In the genomic region with DNA sequence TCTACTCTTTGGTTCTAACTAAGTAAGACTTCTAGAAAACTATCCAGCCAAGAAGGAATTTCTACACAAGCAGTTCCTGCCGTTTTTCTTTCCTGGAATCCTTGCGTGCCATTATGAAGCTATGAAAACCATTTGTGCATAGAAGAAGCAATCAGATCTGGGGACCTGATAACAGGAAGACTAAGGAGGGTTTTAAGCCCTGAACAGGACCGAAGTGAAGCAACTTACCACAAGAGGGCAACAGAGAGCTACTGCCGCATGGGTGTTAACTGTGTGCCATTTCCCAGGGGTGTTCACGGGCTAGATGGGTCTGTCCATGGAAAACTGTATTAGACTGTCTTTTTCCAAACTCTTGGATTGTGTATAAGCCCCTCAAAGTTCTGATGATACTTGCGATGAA, we compare ENCODE assay signal across 8 mouse cellular contexts. TPM values are rescaled to one million over a fixed set of nuclear protein-coding genes. Genes with fewer than 3 reads are reported as not detected.
DNase-seq lines count a peak whose midpoint lies in the region; ATAC-seq and TF ChIP-seq lines count a peak whose summit lies in the region.

No protein-coding gene starts in this region.

- no peaks in the 10 kb centered on the region for H3K36me3 ChIP-seq in forebrain, embryonic 15.5 days
- no peaks in the 10 kb centered on the region for H3K36me3 ChIP-seq in hindbrain, embryonic 14.5 days (replicated peaks; ENCODE audit: control insufficient read depth, insufficient read depth)

- in situ Hi-C loops in Patski (cut with MboI; ENCODE audit: low pct_unique_long_range_greater_than_20kb): loop anchor here (5.0 kb wide), 2 partner anchors 67 to 272 kb away; no protein-coding TSS in a partner anchor

- CTCF ChIA-PET in Patski (lab: Charles Lee): interaction anchor here (0.8 to 9.5 kb wide), 27 partner anchors 9 to 287 kb away, joined by 3 to 90 read pairs (median 7); a partner anchor contains a TSS

- TF ChIP-seq CTCF in Patski (IDR thresholded peaks at IDR 0.05): peak; percentile 96

- peaks cover 14% of the 10 kb centered on the region for H3K4me1 ChIP-seq in forebrain, embryonic 15.5 days
- 0 out of 2 replicates have a peak, but pooled peaks cover 6% of the 10 kb centered on the region for H3K4me1 ChIP-seq in hindbrain, embryonic 14.5 days (replicated peaks; ENCODE audit: control insufficient read depth, insufficient read depth, low read length)

- H3K9me3 ChIP-seq in forebrain, embryonic 15.5 days: no peaks in the 10 kb centered on the region
- H3K9me3 ChIP-seq in hindbrain, embryonic 14.5 days (ENCODE audit: control insufficient read depth, low read length): no peaks in the 10 kb centered on the region

- no peak overlapping the region for H3K9ac ChIP-seq in forebrain, embryonic 15.5 days (replicated peaks)
- no peak overlapping the region for H3K9ac ChIP-seq in hindbrain, embryonic 14.5 days

- 16% methylated on average over 6 of the region's 6 CpGs for WGBS in forebrain, embryonic 15.5 days
- 14% methylated on average over 6 of the region's 6 CpGs for WGBS in hindbrain, embryonic 14.5 days

- H3K4me3 ChIP-seq in forebrain, embryonic 15.5 days: no peak overlapping the region
- no peak overlapping the region for H3K4me3 ChIP-seq in hindbrain, embryonic 14.5 days (replicated peaks; ENCODE audit: low read length)

- H3K27me3 ChIP-seq in Patski: no peaks in the 10 kb centered on the region
- no peaks in the 10 kb centered on the region for H3K27me3 ChIP-seq in forebrain, embryonic 15.5 days
- H3K27me3 ChIP-seq in hindbrain, embryonic 14.5 days (ENCODE audit: control insufficient read depth, insufficient read depth, low read length): no peaks in the 10 kb centered on the region

- POLR2A ChIA-PET in Patski (lab: Charles Lee): interaction anchor here (0.9 to 1.4 kb wide), 6 partner anchors 16 to 34 kb away, joined by 3 to 5 read pairs (median 4); a partner anchor contains a TSS

- ATAC-seq in Patski: peak; percentile 95
- ATAC-seq in forebrain, embryonic 15.5 days (replicated peaks): peak; percentile 81
- no peak for ATAC-seq in hindbrain, embryonic 14.5 days (ENCODE audit: low FRiP score)

- no peak for DNase-seq in Patski (ENCODE audit: low read depth, low spot score)
- DNase-seq in cerebellum, adult 11 months: peak; percentile 57
- peak; percentile 80 for DNase-seq in hindbrain, embryonic 14.5 days (ENCODE audit: low spot score)
- DNase-seq in layer of hippocampus, postnatal 14 days (ENCODE audit: low spot score in 2 of 2): peak; percentile 72 to 87
- DNase-seq in lung, postnatal 10 days: peak; percentile 86
- peak; percentile 59 for DNase-seq in retina, adult 2 months (ENCODE audit: low read depth, low spot score)
- DNase-seq in urinary bladder, postnatal 4 days (ENCODE audit: low spot score in 2 of 2): peak; percentile 41 to 73

- no peak overlapping the region for H3K27ac ChIP-seq in forebrain, embryonic 15.5 days (replicated peaks)
- H3K27ac ChIP-seq in hindbrain, embryonic 14.5 days: no peak overlapping the region

- H3K4me2 ChIP-seq in forebrain, embryonic 15.5 days (replicated peaks): no peak overlapping the region
- H3K4me2 ChIP-seq in hindbrain, embryonic 14.5 days (replicated peaks): no peak overlapping the region

RNA-seq across cellular contexts. Expression of a gene that starts 24.8 kb away (rescaled TPM):
- 0.31 TPM for polyA plus RNA-seq in Patski (2021)
- polyA plus RNA-seq in forebrain, embryonic 15.5 days (2015; fragmentation: Nextera tagmentation; extraction: Ambion mirVana): 1.9 and 3.0 TPM in 2 replicates
- 1.5 and 1.7 TPM in 2 replicates for polyA plus RNA-seq in hindbrain, embryonic 14.5 days (2014; fragmentation: Nextera tagmentation; extraction: Ambion mirVana)
- total RNA-seq in layer of hippocampus, postnatal 14 days (2021): 1 to 10 TPM; 2.2 to 3.7 TPM

RNA-seq across cellular contexts. Expression of a gene that starts 31.9 kb away (rescaled TPM):
- 69.2 TPM for polyA plus RNA-seq in Patski (2021)
- 20.9 and 21.4 TPM in 2 replicates for polyA plus RNA-seq in forebrain, embryonic 15.5 days (2015; fragmentation: Nextera tagmentation; extraction: Ambion mirVana)
- polyA plus RNA-seq in hindbrain, embryonic 14.5 days (2014; fragmentation: Nextera tagmentation; extraction: Ambion mirVana): 16.2 and 19.5 TPM in 2 replicates
- total RNA-seq in layer of hippocampus, postnatal 14 days (2021): 10 to 100 TPM; 24.6 to 27.0 TPM

RNA-seq across cellular contexts. Expression of a gene that starts 57.1 kb away (rescaled TPM):
- 0.10 TPM for polyA plus RNA-seq in Patski (2021)
- 0.19 TPM in 1 of 2 replicates, not detected in the other for polyA plus RNA-seq in forebrain, embryonic 15.5 days (2015; fragmentation: Nextera tagmentation; extraction: Ambion mirVana)
- polyA plus RNA-seq in hindbrain, embryonic 14.5 days (2014; fragmentation: Nextera tagmentation; extraction: Ambion mirVana): 0.30 TPM in 1 of 2 replicates, not detected in the other
- not detected for total RNA-seq in layer of hippocampus, postnatal 14 days (2021)
